Mouse (Mus musculus): Measurements from ENCODE around the gene Atp6v0a1. TPM values are rescaled to one million over a fixed set of nuclear protein-coding genes. Genes with fewer than 3 reads are reported as not detected.

Gene Atp6v0a1
- polyA plus RNA-seq, 1 experiment from 2014 or later: 331 TPM

GRCm38 (mm10) chr11:101027121-101027520, 17.9 kb downstream of the Atp6v0a1 start:
- WGBS (ENCODE audit: missing documents): 91% methylated on average over 11 of the region's 11 CpGs
- peaks cover 98% of the 10 kb centered on the region for H3K36me3 ChIP-seq (ENCODE audit: inconsistent target)
- no peak overlapping the region for H3K4me3 ChIP-seq (ENCODE audit: inconsistent target)
- no peak overlapping the region for H3K27ac ChIP-seq
- peaks cover 18% of the 10 kb centered on the region; the same call in 1 of the 2 replicates for H3K79me2 ChIP-seq (ENCODE audit: inconsistent target)

- no peak overlapping the region for H3K4me3 ChIP-seq (ENCODE audit: inconsistent target)
- H3K36me3 ChIP-seq (ENCODE audit: inconsistent target): peaks cover 96% of the 10 kb centered on the region
- no peak overlapping the region for H3K27ac ChIP-seq
- WGBS (ENCODE audit: missing documents): 93% methylated on average over 7 of the region's 8 CpGs
- H3K79me2 ChIP-seq (ENCODE audit: inconsistent target): peaks cover 11% of the 10 kb centered on the region; the same call in 1 of the 2 replicates
These were observed 20.1 kb downstream of the Atp6v0a1 start for GRCm38 (mm10) chr11:101029320-101029719.

GRCm38 (mm10) chr11:101030136-101030807, 21.0 kb downstream of the Atp6v0a1 start:
- Histone ChIP-seq H3K36me3 (ENCODE audit: inconsistent target) (peaks cover 96% of the 10 kb centered on the region), H3K27ac (no peak overlapping the region), H3K4me3 (ENCODE audit: inconsistent target) (no peak overlapping the region), H3K79me2 (ENCODE audit: inconsistent target) (peaks cover 8% of the 10 kb centered on the region; the same call in 1 of the 2 replicates)
- WGBS (ENCODE audit: missing documents): 93% methylated on average over 10 of the region's 10 CpGs

GRCm38 (mm10) chr11:101030808-101031156, 21.5 kb downstream of the Atp6v0a1 start:
- Histone ChIP-seq H3K79me2 (ENCODE audit: inconsistent target) (peaks cover 8% of the 10 kb centered on the region; the same call in 1 of the 2 replicates), H3K36me3 (ENCODE audit: inconsistent target) (peaks cover 96% of the 10 kb centered on the region), H3K27ac (no peak overlapping the region), H3K4me3 (ENCODE audit: inconsistent target) (no peak overlapping the region)
- WGBS (ENCODE audit: missing documents): 97% methylated on average over 4 of the region's 4 CpGs

GRCm38 (mm10) chr11:101031470-101031869, 22.2 kb downstream of the Atp6v0a1 start:
- H3K79me2 ChIP-seq (ENCODE audit: inconsistent target): peaks cover 8% of the 10 kb centered on the region; the same call in 1 of the 2 replicates
- peaks cover 95% of the 10 kb centered on the region for H3K36me3 ChIP-seq (ENCODE audit: inconsistent target)
- WGBS (ENCODE audit: missing documents): 100% methylated on average over 1 of the region's 1 CpGs
- H3K4me3 ChIP-seq (ENCODE audit: inconsistent target): no peak overlapping the region
- no peak overlapping the region for H3K27ac ChIP-seq

GRCm38 (mm10) chr11:101033856-101034500, 24.7 kb downstream of the Atp6v0a1 start:
- WGBS (ENCODE audit: missing documents): 95% methylated on average over 17 of the region's 17 CpGs
- Histone ChIP-seq H3K27ac (no peak overlapping the region), H3K79me2 (ENCODE audit: inconsistent target) (peaks cover 15% of the 10 kb centered on the region; the same call in 1 of the 2 replicates), H3K36me3 (ENCODE audit: inconsistent target) (peaks cover 95% of the 10 kb centered on the region), H3K4me3 (ENCODE audit: inconsistent target) (no peak overlapping the region)

- Histone ChIP-seq H3K79me2 (ENCODE audit: inconsistent target) (peaks cover 15% of the 10 kb centered on the region; the same call in 1 of the 2 replicates), H3K36me3 (ENCODE audit: inconsistent target) (peaks cover 97% of the 10 kb centered on the region), H3K4me3 (ENCODE audit: inconsistent target) (no peak overlapping the region), H3K27ac (no peak overlapping the region)
- 92% methylated on average over 8 of the region's 8 CpGs for WGBS (ENCODE audit: missing documents)
These were observed 25.5 kb downstream of the Atp6v0a1 start for GRCm38 (mm10) chr11:101034614-101035327.

- H3K36me3 ChIP-seq (ENCODE audit: inconsistent target): peaks cover 97% of the 10 kb centered on the region
- WGBS (ENCODE audit: missing documents): 97% methylated on average over 4 of the region's 4 CpGs
- peaks cover 15% of the 10 kb centered on the region; the same call in 1 of the 2 replicates for H3K79me2 ChIP-seq (ENCODE audit: inconsistent target)
- no peak overlapping the region for H3K4me3 ChIP-seq (ENCODE audit: inconsistent target)
- no peak overlapping the region for H3K27ac ChIP-seq
These were observed 26.1 kb downstream of the Atp6v0a1 start for GRCm38 (mm10) chr11:101035328-101035695.

- H3K36me3 ChIP-seq (ENCODE audit: inconsistent target): peaks cover 98% of the 10 kb centered on the region
- H3K79me2 ChIP-seq (ENCODE audit: inconsistent target): peaks cover 15% of the 10 kb centered on the region; the same call in 1 of the 2 replicates
- no peak overlapping the region for H3K4me3 ChIP-seq (ENCODE audit: inconsistent target)
- no peak overlapping the region for H3K27ac ChIP-seq
- WGBS (ENCODE audit: missing documents): 95% methylated on average over 9 of the region's 10 CpGs
These were observed 28.5 kb downstream of the Atp6v0a1 start for GRCm38 (mm10) chr11:101037795-101038194.

GRCm38 (mm10) chr11:101045826-101046225, 36.6 kb downstream of the Atp6v0a1 start:
- H3K27ac ChIP-seq: no peak overlapping the region
- H3K36me3 ChIP-seq (ENCODE audit: inconsistent target): peaks cover 100% of the 10 kb centered on the region
- H3K4me3 ChIP-seq (ENCODE audit: inconsistent target): no peak overlapping the region
- no peaks in the 10 kb centered on the region; the same call in 1 of the 2 replicates for H3K79me2 ChIP-seq (ENCODE audit: inconsistent target)
- WGBS (ENCODE audit: missing documents): 88% methylated on average over 4 of the region's 4 CpGs

- Histone ChIP-seq H3K79me2 (ENCODE audit: inconsistent target) (no peaks in the 10 kb centered on the region; the same call in 1 of the 2 replicates), H3K36me3 (ENCODE audit: inconsistent target) (peaks cover 100% of the 10 kb centered on the region), H3K4me3 (ENCODE audit: inconsistent target) (no peak overlapping the region), H3K27ac (no peak overlapping the region)
- WGBS (ENCODE audit: missing documents): 36% methylated on average over 7 of the region's 9 CpGs
These were observed 37.2 kb downstream of the Atp6v0a1 start for GRCm38 (mm10) chr11:101046440-101046839.

GRCm38 (mm10) chr11:101047502-101047901, 38.2 kb downstream of the Atp6v0a1 start:
- peaks cover 100% of the 10 kb centered on the region for H3K36me3 ChIP-seq (ENCODE audit: inconsistent target)
- H3K4me3 ChIP-seq (ENCODE audit: inconsistent target): no peak overlapping the region
- WGBS (ENCODE audit: missing documents): 57% methylated on average over 3 of the region's 3 CpGs
- no peak overlapping the region for H3K27ac ChIP-seq
- H3K79me2 ChIP-seq (ENCODE audit: inconsistent target): no peaks in the 10 kb centered on the region; the same call in 1 of the 2 replicates

- WGBS (ENCODE audit: missing documents): 93% methylated on average over 9 of the region's 9 CpGs
- Histone ChIP-seq H3K4me3 (ENCODE audit: inconsistent target) (no peak overlapping the region), H3K79me2 (ENCODE audit: inconsistent target) (no peaks in the 10 kb centered on the region), H3K36me3 (ENCODE audit: inconsistent target) (peaks cover 100% of the 10 kb centered on the region), H3K27ac (no peak overlapping the region)
These were observed 41.1 kb downstream of the Atp6v0a1 start for GRCm38 (mm10) chr11:101050359-101050758.

GRCm38 (mm10) chr11:101051051-101051493, 41.8 kb downstream of the Atp6v0a1 start:
- Histone ChIP-seq H3K36me3 (ENCODE audit: inconsistent target) (peaks cover 99% of the 10 kb centered on the region), H3K27ac (no peak overlapping the region), H3K4me3 (ENCODE audit: inconsistent target) (no peak overlapping the region), H3K79me2 (ENCODE audit: inconsistent target) (no peaks in the 10 kb centered on the region)
- 100% methylated on average over 6 of the region's 6 CpGs for WGBS (ENCODE audit: missing documents)

All from macrophage (primary cell).